Mouse (Mus musculus) ZHBTc4 (cell line): ENCODE measurements around the gene Chl1.

Source experiments
- DNase-seq: peaks from one replicate; pipeline ENCODE4 v3.0.0-alpha.2; 2011; ENCODE audit warnings: low read depth, low spot score

Gene Chl1

DNA sequence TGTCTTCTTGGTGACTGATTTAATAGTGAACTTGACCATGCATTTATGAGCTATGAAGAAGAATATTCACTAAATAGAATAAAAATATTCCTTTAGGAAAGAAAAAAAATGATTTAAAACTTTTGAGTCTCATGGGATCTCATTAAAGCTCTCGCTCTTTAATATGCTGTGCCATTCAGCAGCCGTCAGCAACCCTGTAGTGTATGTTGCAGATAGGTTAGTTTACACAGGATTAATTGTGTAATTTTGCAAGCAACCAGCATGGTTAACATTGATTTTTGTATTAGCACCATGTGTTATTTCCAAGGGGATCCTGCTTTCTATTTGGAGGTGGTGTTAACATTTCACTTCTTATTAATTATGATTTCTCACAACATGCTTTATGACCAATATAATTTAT is 32.2 kb downstream of the Chl1 start:
- no peak for DNase-seq

GRCm38 (mm10) chr6:103543753-103544152 is 33.4 kb downstream of the Chl1 start:
- no peak for DNase-seq

- no peak for DNase-seq
Observed at GRCm38 (mm10) chr6:103546314-103546713, 35.9 kb downstream of the Chl1 start.

- no peak for DNase-seq
Observed at GRCm38 (mm10) chr6:103549929-103550328, 39.5 kb downstream of the Chl1 start.

DNA sequence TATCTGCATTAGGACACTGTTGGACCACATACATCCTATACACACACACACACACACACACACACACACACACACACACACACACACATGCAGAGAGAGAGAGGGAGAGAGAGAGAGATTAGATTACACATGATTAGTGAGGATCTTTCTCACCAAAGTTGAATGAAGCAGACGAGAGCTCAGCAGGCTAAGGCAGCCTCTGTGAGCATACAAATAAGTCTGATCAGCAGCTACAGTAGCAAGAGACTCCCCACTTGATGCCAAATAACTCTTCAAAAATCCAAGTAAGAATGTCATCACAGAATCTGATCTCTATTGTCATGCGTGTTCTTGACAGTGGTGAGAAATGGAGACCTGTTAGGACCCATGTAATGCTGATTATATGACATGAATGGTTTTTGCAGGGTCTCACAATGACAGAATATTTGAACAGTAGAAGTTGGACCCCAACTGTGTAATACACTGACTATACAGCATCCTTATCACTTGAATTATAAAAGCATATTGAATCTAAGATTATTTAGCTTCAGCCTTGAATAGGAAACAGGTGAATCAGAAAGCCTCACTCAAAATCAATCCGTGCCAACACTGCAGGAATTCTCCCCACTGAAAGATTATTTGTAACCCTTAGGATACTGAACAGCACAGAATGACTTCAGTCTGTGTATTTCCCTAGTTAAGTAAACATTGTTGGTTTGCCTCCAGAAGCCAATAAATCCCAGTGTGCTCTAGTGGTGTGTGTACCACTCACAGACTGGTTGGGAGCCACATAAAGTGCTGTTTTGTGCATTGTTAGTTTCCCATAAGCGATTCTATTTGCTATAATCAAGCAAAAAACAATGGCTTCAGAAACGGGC is 47.9 kb downstream of the Chl1 start:
- no peak for DNase-seq

GRCm38 (mm10) chr6:103558894-103559225 is 48.5 kb downstream of the Chl1 start:
- DNase-seq: no peak

DNA sequence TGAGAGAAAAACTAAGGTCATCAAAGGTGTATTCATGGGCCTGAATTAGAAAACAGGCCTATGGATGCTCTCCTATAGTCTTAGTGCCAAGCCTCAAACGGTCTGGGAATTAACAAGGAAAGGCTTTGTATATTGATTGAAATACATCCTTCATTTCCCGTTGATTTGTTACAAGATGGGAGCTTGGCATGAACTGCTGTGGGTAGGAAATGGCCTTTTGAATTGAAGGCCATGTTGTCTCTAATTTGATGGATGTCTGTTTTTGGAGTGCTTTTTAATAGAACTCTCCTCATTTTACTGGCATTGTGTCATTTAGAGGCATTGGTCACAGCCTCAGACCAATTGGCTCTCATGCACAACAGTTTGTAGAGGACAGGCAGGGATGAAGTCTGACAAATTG is 49.0 kb downstream of the Chl1 start:
- DNase-seq: no peak

DNA sequence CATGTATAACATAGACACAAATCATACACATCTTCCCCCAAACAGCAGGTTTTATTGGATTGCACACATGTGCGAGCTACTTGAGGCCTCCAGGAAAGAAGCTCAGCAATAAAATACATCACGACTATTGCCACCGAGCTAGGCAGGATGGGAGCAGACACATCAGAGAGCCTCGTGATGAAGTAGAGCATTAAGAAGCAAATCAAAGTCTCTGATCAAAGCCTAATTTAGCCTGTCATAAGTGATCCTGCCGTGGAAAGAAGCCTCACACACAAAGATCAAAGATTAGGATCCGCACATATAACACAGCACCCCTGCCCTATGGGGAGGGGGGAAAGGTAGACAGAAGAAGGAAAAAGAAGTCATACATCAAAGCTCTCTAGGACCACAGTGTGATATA is 54.4 kb downstream of the Chl1 start:
- no peak for DNase-seq

GRCm38 (mm10) chr6:103567247-103567646 is 56.9 kb downstream of the Chl1 start:
- no peak for DNase-seq

- DNase-seq: no peak
Observed at GRCm38 (mm10) chr6:103572659-103573058, 62.3 kb downstream of the Chl1 start.

- DNase-seq: no peak
Observed at GRCm38 (mm10) chr6:103584224-103584623, 73.8 kb downstream of the Chl1 start.

- DNase-seq: peak; percentile 2
Observed at GRCm38 (mm10) chr6:103585667-103586066, 75.3 kb downstream of the Chl1 start.

DNA sequence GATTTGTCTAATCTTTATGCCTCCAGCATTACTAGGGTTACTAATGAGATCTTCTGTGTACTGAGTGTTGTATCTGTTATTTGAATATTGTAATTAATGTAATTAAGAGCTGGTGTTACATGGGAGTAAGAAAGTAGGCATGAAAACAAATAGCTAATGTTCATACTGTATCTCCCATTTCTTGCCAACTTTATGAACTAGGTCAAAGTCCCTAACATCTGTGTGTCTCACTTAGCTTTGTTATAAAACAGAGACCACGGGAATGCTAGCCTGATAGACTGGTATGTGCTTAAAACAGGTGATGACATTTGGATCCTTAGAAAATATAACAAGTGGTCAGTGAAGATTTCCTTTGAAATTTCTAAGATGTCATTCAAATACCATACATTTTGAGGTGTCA is 75.7 kb downstream of the Chl1 start:
- no peak for DNase-seq

GRCm38 (mm10) chr6:103602070-103602469 is 91.7 kb downstream of the Chl1 start:
- no peak for DNase-seq

- no peak for DNase-seq
Observed at GRCm38 (mm10) chr6:103610656-103611055, 100.3 kb downstream of the Chl1 start.

GRCm38 (mm10) chr6:103612626-103613025 is 102.2 kb downstream of the Chl1 start:
- DNase-seq: no peak

DNA sequence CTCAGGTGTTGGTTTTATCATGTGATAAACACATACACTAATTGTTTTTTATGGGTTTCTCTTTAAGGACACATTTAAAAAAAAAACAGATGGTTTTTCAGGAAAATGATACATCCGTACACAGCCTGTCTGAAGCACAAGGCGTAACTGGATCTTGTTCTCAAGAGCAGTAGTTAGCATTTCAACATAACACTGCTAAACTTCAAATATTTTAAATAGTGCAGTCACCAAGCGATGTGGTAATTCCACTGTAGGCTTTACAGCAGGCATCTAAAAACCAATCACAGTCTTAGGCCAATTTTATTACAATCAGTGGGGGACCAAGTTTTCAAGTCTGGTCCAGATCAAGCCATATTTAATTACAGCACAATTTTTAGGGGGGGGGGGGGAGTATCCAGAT is 103.3 kb downstream of the Chl1 start:
- DNase-seq: no peak

DNA sequence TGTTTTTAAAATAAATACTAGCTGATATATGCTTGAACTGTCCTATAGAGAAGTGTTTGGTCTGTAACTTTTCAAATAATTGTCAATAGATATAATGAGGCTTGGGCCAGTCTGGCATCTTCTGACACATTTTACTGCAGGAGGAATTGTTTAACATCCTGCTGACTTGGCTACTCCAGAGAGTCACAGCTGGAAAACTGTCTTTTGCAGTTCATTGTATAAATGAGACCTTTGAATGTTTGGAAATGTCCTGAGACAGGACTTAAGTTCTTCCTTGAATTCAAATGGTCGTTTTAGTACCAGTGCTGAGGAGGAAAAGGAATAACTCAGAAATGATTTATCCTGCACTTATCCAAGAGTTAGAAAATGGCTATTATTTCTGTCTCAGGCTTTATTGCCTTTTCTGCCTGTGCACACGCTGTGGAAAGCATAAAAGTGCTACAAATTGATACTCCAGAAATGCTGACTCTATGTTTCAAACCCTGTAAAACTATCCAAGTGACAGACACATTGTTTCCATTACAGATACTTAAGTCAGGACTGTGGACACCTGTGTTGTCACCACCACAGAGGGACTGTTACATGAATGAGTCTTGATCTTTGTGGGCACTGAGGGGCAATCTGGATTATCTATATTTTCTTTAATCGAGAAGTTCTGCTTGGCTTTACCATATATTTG is 105.7 kb downstream of the Chl1 start:
- DNase-seq: no peak

DNA sequence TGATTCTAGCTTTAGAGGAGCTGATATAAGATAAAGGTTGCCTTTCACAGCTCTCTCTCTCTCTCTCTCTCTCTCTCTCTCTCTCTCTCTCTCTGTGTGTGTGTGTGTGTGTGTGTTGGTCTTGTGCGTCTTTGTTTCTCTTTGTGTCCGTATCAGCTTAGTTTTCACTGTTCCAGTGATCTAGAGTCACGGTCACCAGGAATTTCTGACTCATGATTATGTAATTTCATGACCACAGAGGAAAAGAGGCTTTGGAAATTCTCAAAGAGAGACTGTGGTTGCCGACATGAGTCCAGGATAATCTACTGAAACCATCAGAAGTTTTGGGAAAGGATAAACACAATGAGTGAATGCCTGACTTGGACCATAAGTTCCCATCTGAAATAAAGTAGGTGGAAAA is 110.5 kb downstream of the Chl1 start:
- no peak for DNase-seq

GRCm38 (mm10) chr6:103622117-103622713 is 111.8 kb downstream of the Chl1 start:
- no peak for DNase-seq

DNA sequence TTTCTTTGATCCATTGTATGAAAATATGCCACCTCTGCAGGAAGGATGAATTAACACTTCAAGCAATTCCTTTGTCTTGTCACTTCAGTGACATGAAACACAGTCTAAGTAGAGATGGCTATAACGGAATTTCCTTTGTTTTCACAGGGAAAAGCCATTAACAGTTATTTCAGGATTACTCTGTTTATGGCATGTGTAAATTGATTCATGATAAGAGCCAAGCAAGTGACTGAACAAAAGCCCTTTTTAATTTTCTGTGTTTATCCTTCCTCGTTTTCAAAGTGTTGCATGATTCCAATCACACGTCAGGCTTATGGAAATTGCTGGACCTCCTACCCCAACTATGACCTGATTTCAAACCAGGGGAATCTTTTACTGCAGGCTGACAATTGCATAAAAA is 122.5 kb downstream of the Chl1 start:
- DNase-seq: no peak

DNA sequence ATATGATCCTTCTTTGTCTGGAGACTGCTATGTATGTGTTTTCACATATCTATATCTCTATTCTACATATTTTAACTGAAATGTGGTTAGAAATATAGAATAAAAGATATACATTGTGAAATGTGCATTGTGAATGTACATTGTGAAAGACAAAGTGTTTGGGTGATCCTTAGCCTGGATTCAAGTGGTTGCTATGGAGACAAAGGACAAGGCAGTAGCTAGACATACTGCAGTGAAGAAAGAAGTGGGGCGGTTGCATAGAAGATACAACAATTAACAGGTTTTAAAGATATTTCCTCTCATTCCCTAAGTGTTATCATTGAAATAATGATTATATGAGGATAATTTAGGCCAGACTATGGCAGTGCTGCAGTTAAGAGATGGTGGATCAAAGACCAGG is 146.4 kb downstream of the Chl1 start:
- DNase-seq: no peak

- no peak for DNase-seq
Observed at GRCm38 (mm10) chr6:103659173-103659572, 148.8 kb downstream of the Chl1 start.
